Mouse (Mus musculus) forebrain, embryonic 11.5 days (tissue): ENCODE results near the gene Pbx1. TPM values are rescaled to one million over a fixed set of nuclear protein-coding genes. Genes with fewer than 3 reads are reported as not detected.
A peak's percentile ranks its signal among the peaks of the same experiment; 100 is the strongest.

Source experiments
- ATAC-seq: fragments of 200-750 bp; cut with Nextera tagmentation; replicated peaks from 2 replicates; pipeline ENCODE4 v1.8.0; 2017; ENCODE audit warnings: moderate TSS enrichment; ENCODE audit not compliant: low FRiP score
- DNase-seq: peaks from one replicate; pipeline ENCODE4 v3.0.0-alpha.2; 2017; ENCODE audit warnings: low spot score
- H3K27ac ChIP-seq: fragments of 300-500 bp; sonication (generic); 2 replicates; pipeline ENCODE4 v1.5.1; 2014; ENCODE audit warnings: low read depth, low read length
- H3K27me3 ChIP-seq: fragments of 300-500 bp; sonication (generic); 2 replicates; pipeline ENCODE4 v1.6.1; 2014; ENCODE audit warnings: mild to moderate bottlenecking, low read length, mixed read lengths; ENCODE audit not compliant: control insufficient read depth, insufficient read depth
- H3K36me3 ChIP-seq: fragments of 300-500 bp; sonication (generic); 2 replicates; pipeline ENCODE4 v1.6.1; 2014; ENCODE audit warnings: mild to moderate bottlenecking, low read length, moderate library complexity, mixed read lengths; ENCODE audit not compliant: control insufficient read depth, insufficient read depth
- H3K4me1 ChIP-seq: fragments of 300-500 bp; sonication (generic); replicated peaks from 2 replicates; pipeline ENCODE4 v1.6.1; 2014; ENCODE audit warnings: low read length, mixed read lengths; ENCODE audit not compliant: control insufficient read depth, insufficient read depth
- H3K4me2 ChIP-seq: fragments of 300-500 bp; sonication (generic); 2 replicates; pipeline ENCODE4 v1.6.1; 2014; ENCODE audit warnings: low read depth, mild to moderate bottlenecking, low read length, moderate library complexity, mixed read lengths; ENCODE audit not compliant: severe bottlenecking
- H3K4me3 ChIP-seq: fragments of 300-500 bp; sonication (generic); 2 replicates; pipeline ENCODE4 v1.5.1; 2014; ENCODE audit warnings: low read depth, low read length
- H3K9ac ChIP-seq: fragments of 300-500 bp; sonication (generic); 2 replicates; pipeline ENCODE4 v1.6.1; 2014; ENCODE audit warnings: low read length
- H3K9me3 ChIP-seq: fragments of 300-500 bp; sonication (generic); 2 replicates; pipeline ENCODE4 v1.6.1; 2016; ENCODE audit warnings: low read length, mixed read lengths; ENCODE audit not compliant: control insufficient read depth
- WGBS: fragments of 180-500 bp; shearing (Covaris S2); extraction: QIAGEN DNeasy Blood & Tissue Kit; methylation state at CpG from one replicate; pipeline ENCODE4 v1.1.7; 2014; 5-methylcytosine and 5-hydroxymethylcytosine counted together
- polyA plus RNA-seq: library from polyadenylated mRNA; unstranded; fragments of >200 nt; fragmentation: Nextera tagmentation; extraction: Ambion mirVana; gene quantifications from 2 replicates; pipeline ENCODE4 v1.2.1, GENCODE M21; 2014

The Pbx1 gene
- polyA plus RNA-seq, 1 experiment from 2014 or later: 51.1 TPM

- 73% methylated on average over 3 of the region's 3 CpGs for WGBS
- Histone ChIP-seq H3K4me3 (no peak overlapping the region), H3K27ac (no peak overlapping the region), H3K9me3 (no peaks in the 10 kb centered on the region), H3K36me3 (no peaks in the 10 kb centered on the region), H3K9ac (no peak overlapping the region), H3K4me2 (no peak overlapping the region), H3K4me1 (peaks cover 8% of the 10 kb centered on the region), H3K27me3 (no peaks in the 10 kb centered on the region)
- ATAC-seq (no peak), DNase-seq (peak; percentile 51)
These were observed 55.7 kb downstream of the Pbx1 start for GRCm38 (mm10) chr1:168376330-168376729.

GRCm38 (mm10) chr1:168374953-168375600 is 57.0 kb downstream of the Pbx1 start:
- Histone ChIP-seq H3K36me3 (no peaks in the 10 kb centered on the region), H3K27me3 (no peaks in the 10 kb centered on the region), H3K4me2 (no peak overlapping the region), H3K9me3 (no peaks in the 10 kb centered on the region), H3K4me1 (peaks cover 3% of the 10 kb centered on the region), H3K9ac (no peak overlapping the region), H3K27ac (no peak overlapping the region), H3K4me3 (no peak overlapping the region)
- WGBS: 87% methylated on average over 12 of the region's 12 CpGs
- DNase-seq: no peak
- no peak for ATAC-seq

- Histone ChIP-seq H3K4me1 (peaks cover 7% of the 10 kb centered on the region; the same call in 1 of the 2 replicates), H3K4me3 (no peak overlapping the region), H3K9me3 (no peaks in the 10 kb centered on the region), H3K27ac (no peak overlapping the region), H3K36me3 (no peaks in the 10 kb centered on the region), H3K27me3 (no peaks in the 10 kb centered on the region), H3K4me2 (no peak overlapping the region), H3K9ac (no peak overlapping the region)
- no peak for ATAC-seq
- no peak for DNase-seq
- 88% methylated on average over 2 of the region's 2 CpGs for WGBS
These were observed 60.0 kb downstream of the Pbx1 start for GRCm38 (mm10) chr1:168372089-168372488.

- Histone ChIP-seq H3K4me3 (no peak overlapping the region), H3K9ac (no peak overlapping the region), H3K27ac (no peak overlapping the region), H3K36me3 (no peaks in the 10 kb centered on the region), H3K4me1 (peaks cover 10% of the 10 kb centered on the region; the same call in 1 of the 2 replicates), H3K4me2 (no peak overlapping the region), H3K27me3 (no peaks in the 10 kb centered on the region), H3K9me3 (no peaks in the 10 kb centered on the region)
- 56% methylated on average over 9 of the region's 9 CpGs for WGBS
- ATAC-seq: peak; percentile 63; the same call in 1 of the 2 replicates
- no peak for DNase-seq
These were observed 61.1 kb downstream of the Pbx1 start for GRCm38 (mm10) chr1:168370966-168371365.

- Histone ChIP-seq H3K27me3 (no peaks in the 10 kb centered on the region), H3K4me2 (no peak overlapping the region), H3K27ac (no peak overlapping the region), H3K4me1 (peaks cover 14% of the 10 kb centered on the region; the same call in 1 of the 2 replicates), H3K9me3 (no peaks in the 10 kb centered on the region), H3K9ac (no peak overlapping the region), H3K4me3 (no peak overlapping the region), H3K36me3 (no peaks in the 10 kb centered on the region)
- no peak for ATAC-seq
- DNase-seq: no peak
- 77% methylated on average over 5 of the region's 5 CpGs for WGBS
These were observed 65.8 kb downstream of the Pbx1 start for GRCm38 (mm10) chr1:168366261-168366660.

GRCm38 (mm10) chr1:168364325-168364724 is 67.7 kb downstream of the Pbx1 start:
- no peak overlapping the region for H3K4me2 ChIP-seq
- H3K27ac ChIP-seq: no peak overlapping the region
- H3K4me1 ChIP-seq: peaks cover 14% of the 10 kb centered on the region
- H3K4me3 ChIP-seq: no peak overlapping the region
- WGBS: 75% methylated on average over 7 of the region's 7 CpGs
- H3K9ac ChIP-seq: no peak overlapping the region
- DNase-seq (no peak), ATAC-seq (no peak)
- no peaks in the 10 kb centered on the region for H3K27me3 ChIP-seq
- no peaks in the 10 kb centered on the region for H3K9me3 ChIP-seq
- no peaks in the 10 kb centered on the region for H3K36me3 ChIP-seq

- Histone ChIP-seq H3K4me2 (no peak overlapping the region), H3K4me1 (peaks cover 22% of the 10 kb centered on the region), H3K27ac (no peak overlapping the region), H3K9me3 (no peaks in the 10 kb centered on the region), H3K36me3 (no peaks in the 10 kb centered on the region), H3K27me3 (no peaks in the 10 kb centered on the region), H3K9ac (no peak overlapping the region), H3K4me3 (no peak overlapping the region)
- no peak for DNase-seq
- ATAC-seq: no peak
- 87% methylated on average over 11 of the region's 11 CpGs for WGBS
These were observed 69.0 kb downstream of the Pbx1 start for GRCm38 (mm10) chr1:168363053-168363452.

- Histone ChIP-seq H3K9ac (no peak overlapping the region), H3K4me3 (no peak overlapping the region), H3K27ac (no peak overlapping the region), H3K4me1 (peaks cover 23% of the 10 kb centered on the region), H3K36me3 (no peaks in the 10 kb centered on the region), H3K9me3 (no peaks in the 10 kb centered on the region), H3K4me2 (no peak overlapping the region), H3K27me3 (no peaks in the 10 kb centered on the region)
- WGBS: 83% methylated on average over 10 of the region's 10 CpGs
- ATAC-seq (no peak), DNase-seq (no peak)
These were observed 69.6 kb downstream of the Pbx1 start for GRCm38 (mm10) chr1:168362464-168362863.
